Mouse (Mus musculus): ENCODE measurements around the gene Plb1. TPM values are rescaled to one million over a fixed set of nuclear protein-coding genes. Genes with fewer than 3 reads are reported as not detected.
A peak's percentile ranks its signal among the peaks of the same experiment; 100 is the strongest.

Gene Plb1
- total RNA-seq (2021): 1 to 10 TPM; 4.0 to 6.5 TPM
- long read RNA-seq, experiment 1, partial matches to known transcripts: 2 of 3 reads
- long read RNA-seq, experiment 1, other reads (novel, unspliced or antisense): 1 of 3 reads
- long read RNA-seq, experiment 2, partial matches to known transcripts: 4 of 5 reads
- long read RNA-seq, experiment 2, other reads (novel, unspliced or antisense): 1 of 5 reads

DNA sequence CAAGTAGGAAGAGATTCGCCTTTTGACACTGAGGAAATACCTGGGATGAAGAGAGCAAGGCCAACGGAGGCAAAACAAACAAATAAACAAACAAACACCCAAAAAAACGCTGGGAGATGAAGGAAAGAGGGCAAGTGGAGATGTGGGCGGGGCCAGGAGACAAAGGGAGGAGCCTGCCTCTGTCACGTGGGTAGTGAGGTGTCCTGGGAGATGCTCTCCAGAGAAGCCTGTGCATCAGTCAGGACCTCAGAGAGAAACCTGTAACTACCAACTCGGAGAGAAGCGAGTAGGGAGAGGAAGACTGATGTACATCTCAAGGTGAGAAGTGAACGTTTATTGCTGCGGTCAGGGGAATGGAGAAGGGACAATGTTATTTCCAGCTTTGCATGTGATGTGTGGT is at the start of gene Plb1:
TSS of gene Plb1 (plus strand) at position 235 of the 400 bp plus-strand sequence.
- no peak for DNase-seq

DNA sequence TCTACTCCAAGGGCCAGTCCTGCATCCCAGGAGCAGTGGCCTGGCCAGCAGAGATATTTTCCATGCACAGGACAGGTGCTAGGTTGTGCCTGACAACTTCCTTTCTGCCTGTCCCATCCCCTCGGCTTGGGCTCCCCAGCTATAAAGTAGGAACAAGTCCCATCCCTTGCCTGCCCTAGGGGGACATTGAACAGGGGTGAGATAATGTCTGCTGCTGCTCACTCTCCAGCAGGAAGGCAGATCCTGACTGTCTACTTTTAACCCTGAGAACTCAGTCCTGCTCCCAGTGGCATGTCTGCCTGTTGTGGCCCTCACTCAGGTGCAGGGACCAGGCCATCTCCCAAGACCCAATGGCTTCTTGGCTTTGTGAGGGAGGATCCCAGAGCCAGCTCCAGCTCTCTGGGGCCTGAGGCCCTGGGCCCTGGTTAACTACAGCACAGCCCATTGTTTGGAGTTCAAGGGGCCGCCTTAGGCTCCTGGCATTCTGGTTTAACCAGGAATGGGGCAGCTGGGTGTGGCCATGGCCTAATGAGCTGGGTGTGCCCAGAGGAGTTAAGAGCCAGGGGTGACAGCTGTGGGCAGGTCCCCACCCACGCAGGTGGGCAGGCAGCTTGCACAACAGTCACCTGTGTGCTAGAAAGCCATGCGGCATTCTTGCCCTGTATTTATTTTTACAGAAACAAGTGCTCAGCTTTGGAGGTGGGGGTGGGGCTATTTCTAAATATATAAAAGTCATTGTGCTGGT is 49.5 kb upstream of the Plb1 start:
- no peak for DNase-seq

DNA sequence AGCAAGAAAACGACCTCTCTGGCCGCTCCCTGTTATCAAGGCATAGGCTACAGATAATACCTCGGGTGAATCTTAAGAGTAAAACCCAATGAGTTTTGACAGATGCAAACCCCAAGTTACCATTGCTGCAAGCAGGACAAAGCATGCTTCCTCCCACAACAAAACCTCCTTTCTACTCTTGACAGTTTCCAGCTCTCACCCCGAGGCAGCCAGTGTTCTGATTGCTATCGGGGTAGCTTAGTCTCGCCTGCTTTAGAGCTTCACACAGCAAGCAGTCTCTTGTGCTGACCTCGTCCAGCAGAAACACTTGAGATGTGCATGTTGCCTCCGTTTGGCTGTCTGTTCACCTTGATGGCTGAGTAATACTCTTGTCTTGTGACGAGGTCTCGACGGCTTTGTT is 44.8 kb upstream of the Plb1 start:
- DNase-seq: no peak

DNA sequence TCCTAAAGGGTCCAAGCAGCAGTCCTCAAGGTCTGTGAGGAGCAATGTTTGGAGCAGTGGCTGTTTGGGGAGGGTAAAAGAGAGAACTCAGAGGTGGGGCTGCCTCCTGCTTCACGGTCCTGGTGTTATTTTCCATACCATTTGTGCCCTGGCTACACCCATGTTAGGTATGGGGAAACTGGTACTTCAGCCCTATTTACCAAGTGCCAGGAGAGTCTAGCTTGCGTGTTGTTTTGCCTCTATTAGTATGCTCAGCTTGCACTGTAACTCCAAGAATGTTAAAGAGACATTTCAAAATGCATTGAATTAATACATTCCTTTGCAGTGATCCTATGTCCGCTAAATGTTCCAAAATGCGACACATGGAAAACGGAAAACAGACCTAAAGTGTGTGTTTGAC is 41.2 kb upstream of the Plb1 start:
- DNase-seq: no peak

DNA sequence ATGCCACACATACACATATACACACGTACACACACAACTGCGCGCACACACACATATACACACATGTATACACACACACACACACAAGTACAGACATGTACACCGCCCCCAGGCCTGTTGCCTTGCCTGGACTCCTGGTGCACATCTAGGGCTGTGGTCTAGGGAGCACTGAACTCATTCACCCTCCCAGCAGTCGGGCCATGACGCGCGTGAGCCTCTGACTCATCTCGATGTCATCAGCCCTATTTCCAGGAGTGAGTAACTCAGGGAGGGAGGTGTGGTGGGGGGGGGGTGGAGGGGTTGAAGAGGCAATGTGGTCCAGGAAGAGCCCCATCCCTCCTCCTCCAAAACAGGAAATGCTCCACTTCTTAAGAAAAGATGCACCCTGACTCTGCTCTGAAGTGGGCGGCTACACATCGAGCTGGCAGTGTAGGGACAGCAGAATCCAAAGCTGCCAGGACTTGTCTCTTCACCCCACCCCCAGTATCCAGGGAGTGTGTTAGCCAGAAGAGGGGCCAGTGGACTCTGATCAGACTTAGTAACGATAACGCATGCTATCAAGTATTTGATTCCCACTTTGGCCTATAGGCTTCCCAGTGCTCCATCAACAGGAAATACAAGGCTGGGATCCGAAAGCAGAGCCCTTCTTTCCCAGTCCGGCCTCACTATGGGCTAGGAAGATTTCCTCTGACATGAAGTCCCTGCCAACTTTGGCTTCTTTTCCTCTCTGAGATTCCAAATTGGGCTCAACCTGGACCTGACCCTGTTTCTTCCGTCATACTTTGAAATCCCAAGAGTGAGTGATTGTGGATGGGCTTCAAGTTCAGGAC is 40.3 kb upstream of the Plb1 start:
- DNase-seq: no peak

DNA sequence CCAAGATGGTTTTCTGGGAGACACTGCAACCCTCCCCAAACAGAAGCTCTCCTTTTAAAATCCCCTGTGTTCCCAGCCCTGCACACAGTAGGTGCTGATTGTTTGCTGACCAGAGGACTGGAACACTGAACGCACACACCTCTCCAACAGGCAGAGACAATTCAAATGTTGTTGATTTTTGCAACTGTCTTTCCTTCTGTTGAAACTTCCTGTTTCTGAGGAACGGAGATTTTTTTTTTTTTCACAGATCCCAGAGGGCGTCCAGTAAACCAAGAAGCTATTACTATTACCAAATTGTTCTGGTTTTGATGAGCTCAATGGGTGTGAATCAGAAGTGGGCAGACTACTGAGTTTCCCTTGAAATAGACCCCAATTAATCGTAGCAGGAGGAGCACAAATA is 38.3 kb upstream of the Plb1 start:
- DNase-seq: no peak

DNA sequence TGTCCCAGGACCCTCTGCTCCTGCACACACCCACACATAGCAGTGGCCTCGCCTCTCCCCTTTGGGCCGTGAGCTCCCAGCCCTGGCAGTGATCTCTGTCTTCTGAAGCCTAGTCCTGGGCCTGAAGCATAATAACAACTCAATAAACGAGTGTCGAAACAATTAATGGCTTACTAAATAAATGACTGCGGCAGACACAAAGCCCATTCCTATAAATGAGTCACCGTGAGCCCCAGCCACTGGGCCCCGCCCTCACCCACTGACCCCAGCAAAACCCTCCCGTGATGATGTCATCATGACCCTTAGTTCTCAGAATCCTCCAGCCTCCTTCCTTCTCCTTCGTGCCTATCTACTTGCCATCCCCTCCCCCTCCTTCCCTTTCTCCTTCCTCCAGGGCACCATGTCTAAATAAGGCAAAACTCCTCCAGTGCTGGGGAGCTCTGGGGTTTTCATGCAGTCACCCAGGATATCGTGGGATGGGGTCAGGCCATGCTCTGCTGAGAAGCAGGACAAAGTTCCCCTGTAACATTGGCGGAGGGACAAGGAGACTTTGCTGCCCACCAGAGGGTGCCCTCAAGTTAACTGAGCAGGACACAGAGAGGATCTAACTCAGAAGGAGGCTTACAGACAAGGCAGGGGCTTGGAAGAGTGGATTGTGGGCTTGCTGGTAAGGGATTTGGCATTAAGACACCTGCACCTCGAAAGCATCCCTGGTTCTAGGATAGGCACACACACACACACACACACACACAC is 36.5 kb upstream of the Plb1 start:
- no peak for DNase-seq

DNA sequence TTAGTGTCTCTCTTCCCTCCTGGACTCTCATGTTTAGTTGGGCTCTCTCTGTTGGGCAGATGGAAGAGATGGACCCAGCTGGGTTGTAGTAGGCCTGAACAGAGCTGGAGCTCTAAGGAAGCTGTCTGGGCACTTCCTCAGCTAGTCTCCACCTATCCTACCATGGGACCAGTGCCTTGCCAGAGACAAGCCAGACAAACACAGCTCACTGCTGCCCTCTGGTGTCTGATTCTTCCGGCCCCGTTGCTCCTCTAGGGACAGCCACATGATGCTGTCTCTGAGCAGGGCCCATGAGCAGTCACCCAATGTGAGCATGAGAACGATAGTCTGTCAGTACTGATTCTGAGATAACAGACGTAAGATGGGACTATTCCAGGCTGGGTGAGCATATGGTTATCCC is 34.8 kb upstream of the Plb1 start:
- peak; percentile 95 for DNase-seq

DNA sequence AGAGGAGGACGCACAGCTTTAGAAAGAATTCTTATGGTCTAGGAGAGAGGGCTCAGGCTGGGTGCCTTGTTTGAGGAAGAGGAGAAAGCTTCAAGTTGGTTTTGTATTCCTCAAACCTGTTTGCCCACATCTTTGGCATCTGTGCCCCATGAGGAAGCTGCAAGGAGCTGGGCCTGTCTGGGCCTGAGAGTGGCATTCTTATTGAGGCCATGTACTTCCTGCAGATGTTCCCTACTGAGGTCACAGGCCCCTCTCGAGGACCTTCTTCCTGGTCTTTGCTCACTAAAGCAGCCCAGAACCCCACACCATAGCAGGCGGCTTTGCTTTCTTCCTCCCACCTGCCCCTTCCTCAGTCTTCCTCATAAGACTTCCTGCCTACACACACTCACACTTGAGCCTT is 33.4 kb upstream of the Plb1 start:
- DNase-seq: no peak

DNA sequence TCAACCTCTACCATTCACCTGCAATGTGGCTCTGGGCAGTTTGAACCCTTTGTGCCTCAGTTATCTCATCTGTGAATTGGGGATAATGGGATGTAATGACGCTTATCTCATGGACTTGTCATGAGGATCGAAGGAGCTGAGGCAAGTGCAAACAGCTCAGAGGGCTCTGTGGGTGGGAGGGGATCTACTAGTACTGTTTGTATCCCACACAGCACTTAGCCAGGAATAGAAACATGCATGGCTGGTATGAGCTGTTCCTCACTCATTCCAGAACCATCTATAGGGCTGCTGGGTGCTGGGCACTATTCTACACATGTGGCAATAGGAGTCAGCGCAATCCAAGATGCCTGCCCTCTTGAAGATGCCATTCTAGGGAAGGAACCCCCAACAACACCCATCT is 32.9 kb upstream of the Plb1 start:
- no peak for DNase-seq

DNA sequence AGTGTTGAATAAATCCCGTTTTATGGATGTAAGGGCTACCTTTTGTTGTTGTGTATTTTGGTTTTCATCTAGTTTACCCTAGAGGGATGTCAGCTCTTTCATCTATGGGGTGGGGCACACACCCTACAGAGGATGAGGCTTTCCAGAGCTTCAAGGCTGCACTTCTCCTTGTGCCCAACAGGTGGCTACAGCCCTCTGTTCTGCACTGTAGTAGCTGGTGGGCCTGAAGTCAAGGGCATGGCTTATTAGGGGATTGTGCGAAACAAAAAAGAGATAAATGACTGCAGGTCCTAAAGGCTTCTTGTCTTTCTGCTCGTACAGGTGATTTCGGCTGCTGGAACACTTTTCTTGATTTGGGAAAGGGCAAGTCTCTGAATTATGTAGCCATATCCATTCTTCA is 27.9 kb upstream of the Plb1 start:
- DNase-seq: no peak

DNA sequence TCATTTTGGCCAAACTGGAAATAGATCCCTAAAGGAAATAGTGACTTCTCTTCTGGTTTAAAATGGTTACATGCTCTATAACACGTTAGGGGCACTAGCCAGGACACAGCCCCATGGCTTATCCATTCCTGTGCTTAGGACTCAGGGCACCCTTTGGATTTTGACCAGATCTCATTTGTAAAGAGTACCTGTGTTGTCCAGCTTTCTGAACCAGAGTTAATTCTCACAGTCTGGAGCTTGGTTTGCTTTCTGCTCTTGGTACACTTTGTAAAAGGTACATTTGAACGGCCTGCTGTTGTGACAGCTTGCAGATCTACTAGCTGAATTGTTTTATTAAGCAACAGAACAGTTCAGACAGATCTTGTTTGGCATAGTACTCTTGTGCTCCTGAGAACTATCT is 25.8 kb upstream of the Plb1 start:
- no peak for DNase-seq

DNA sequence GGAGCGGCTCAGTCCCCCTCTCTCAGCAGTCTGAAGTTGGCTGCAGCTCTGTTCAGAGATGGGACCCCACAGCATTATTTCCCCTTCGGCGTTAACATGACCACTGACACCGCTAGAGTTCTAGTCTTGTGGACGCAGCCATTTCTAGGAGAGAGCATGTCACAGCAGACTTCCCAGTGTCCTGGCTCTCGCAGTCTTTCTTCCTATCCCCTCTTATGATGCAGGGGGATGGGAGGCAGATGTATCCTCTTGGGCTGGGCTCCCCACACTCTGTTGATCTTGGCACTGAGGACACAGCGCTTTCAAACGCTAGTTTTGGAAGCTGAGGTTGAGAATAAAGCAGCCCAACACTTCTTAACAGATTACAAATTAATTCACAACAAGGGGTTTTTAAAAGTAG is 24.0 kb upstream of the Plb1 start:
- no peak for DNase-seq

DNA sequence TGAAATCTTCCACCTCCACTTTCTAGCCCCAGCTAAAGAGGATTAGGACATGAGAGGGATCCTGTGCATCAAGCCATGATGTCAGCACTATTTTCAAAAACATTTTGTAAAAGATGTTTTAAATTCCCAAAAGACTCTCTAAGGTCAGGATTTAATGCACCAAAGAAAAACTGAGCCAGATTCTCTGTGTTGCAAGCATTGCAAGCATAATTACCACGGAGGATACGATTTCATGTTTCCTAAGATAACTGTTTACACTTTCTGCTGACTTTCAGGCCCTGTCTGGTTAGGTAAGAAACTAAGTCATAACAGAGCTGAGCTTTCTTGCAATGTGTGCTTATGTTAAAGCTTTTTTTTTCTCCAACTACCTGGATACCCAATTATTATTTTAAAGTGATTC is 21.5 kb upstream of the Plb1 start:
- DNase-seq: no peak

DNA sequence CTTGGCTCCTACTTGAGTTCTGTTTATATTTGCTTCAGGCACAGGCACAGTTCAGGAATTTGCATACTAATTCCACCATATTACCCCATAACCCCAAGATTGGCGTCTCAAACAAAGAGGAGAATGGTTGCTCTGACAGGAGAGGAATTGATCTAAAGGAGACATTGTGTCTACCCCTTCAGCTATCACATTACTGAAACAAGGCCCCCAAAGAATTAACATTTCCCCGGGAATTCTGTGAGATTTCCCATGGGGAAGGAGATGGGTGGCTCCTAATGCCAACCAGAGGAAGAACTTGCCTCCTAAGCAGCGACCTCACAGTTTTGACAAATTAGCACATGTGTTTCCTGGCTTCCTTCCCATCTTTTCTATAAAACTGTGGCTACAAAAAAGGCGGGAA is 18.8 kb upstream of the Plb1 start:
- DNase-seq: no peak

DNA sequence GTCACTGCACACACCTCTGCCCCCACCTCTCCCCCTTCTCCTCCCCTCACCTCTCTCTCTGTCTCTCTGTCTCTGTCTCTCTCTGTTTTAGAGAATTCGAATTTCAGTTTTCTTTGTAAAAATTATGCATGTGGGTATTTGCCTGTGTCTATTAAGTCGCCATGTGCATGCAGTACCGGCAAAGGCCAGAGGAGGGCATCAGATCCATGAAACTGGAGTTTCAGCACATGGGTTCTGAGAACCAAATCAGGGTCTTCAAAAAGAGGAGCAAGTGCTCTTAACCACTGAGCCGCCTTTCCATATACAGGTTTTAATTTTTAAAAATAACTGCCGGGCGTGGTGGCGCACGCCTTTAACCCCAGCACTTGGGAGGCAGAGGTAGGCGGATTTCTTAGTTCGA is 17.0 kb upstream of the Plb1 start:
- DNase-seq: peak; percentile 54

DNA sequence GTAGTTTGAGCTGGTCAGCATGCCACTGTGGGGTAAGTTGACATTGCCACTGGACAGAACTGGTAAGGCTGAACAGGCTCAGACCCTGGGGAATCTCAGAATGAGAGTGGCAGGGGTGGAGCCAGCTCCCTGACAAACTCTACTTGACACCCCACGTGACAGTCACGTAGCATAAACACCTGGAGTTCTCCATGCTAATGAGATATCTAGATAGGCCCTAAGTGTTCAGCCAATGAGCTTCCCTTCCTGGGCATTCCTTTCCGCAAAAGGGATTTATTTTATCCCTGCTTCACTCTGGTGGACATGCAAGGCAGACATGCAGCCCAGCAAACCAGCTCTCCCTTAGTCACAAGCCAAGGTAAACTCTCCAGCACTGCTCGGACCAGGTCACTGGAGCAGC is 16.0 kb upstream of the Plb1 start:
- DNase-seq: no peak

DNA sequence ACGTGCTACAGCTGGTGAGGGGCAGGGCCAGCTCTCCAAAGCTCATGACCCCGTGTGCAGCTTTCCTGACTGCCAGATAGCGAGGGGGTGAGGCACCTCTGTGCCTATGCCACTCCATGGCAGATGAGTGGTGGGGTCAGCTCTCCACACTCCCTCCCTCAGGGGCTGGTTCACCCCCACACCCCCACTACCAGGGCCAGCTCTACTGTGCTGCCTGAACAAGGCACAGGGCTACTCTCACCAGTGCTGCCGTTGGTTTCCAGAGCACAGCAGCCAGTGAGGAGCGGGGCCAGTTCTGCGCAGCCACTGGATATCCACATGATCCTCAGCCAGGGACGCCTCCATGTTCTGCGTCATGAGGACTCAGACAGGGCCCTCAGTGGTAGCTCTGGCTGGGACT is 15.0 kb upstream of the Plb1 start:
- DNase-seq: no peak

DNA sequence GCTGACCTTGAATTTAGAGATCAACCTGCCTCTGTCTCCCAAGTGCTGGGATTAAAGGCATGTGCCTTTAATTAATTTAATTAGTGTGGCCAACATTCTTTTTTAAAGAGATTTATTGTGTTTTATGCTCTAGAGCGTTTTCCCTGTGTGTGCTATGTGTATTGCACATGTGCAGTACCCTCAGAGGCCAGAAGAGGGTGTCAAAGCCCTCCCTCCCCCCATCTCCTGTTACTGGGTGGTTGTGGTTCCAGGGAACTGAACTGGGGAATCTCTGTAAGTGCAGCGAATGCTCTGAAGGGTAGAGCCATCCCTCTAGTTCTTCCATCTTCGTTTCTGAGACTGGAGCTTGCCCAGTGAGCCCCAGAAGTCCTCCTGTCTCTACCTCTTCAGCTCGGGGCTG is 2.1 kb upstream of the Plb1 start:
- DNase-seq: peak; percentile 13

DNA sequence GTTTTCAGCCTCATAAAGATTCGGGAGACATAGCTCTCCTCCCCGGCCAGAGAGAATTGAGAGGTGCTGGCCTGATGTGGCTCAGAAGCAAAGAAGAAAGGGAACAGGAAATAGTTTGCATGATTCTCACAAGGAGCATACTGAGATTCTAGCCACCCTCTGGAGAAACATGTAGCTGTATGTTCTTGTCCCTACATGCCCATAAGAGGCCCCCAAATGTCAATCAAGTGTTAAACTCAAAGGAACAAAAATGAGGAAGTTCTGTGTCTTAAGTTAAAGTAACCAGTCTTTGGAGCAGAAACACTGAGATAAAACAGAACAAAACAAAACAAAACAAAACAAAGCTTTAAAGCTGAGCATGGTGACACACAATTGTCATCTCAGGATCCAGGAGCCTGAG is 6.8 kb downstream of the Plb1 start:
- no peak for DNase-seq

DNA sequence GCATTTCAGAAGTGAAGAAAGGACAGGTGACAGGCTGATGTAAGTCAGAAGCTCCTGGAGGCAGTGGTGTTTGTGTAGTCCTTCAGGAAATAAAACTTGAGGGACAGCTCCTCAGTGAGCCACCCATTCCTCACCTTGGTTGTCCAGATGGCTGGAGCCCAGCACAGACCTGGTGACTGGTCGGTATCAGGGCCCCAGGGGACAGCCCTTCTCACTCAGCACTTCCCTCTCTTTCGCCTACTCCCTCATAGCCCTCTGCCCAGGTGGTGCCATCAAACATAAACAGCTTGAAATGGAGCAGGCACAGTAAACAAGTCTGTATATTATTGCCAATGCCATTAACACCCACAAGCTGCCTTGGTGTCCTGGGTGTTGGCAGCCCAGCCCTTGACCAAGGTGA is 8.2 kb downstream of the Plb1 start:
- DNase-seq: no peak

DNA sequence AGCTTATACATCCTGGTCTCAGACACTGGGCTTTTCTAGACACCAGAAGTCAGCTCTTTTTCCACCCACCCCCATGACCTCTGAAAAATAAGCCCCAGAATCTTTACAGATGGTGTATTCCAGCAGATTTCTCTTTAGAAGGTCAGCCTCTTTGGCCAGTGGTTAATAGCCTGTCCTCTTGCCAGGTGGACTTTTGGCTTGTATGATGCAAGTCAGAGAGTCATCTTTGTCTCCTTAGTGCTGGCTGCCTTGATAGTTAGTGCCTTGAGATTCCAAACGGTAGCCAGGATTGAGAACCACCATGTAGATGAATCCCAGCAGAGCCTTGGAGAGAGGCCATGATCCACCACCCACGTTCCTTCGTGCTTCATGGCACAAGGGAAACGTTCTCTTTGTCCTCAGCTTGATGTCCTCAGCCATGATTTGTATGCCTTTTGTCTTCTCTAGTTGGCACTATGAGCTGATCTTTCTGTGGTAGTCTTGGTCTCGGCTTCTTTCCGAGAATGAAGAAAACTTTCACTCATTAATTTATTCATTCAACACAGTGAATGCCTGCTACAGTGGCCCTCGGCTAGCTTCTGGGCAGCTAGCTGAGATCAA is 10.9 kb downstream of the Plb1 start:
- no peak for DNase-seq

Data from gastrocnemius, postnatal 10 days (tissue).